Mouse (Mus musculus): Measurements from ENCODE around the gene Plxna4. TPM values are rescaled to one million over a fixed set of nuclear protein-coding genes. Genes with fewer than 3 reads are reported as not detected.

Plxna4 gene
- polyA plus RNA-seq, 1 experiment from 2014 or later = 2.5 TPM

DNA sequence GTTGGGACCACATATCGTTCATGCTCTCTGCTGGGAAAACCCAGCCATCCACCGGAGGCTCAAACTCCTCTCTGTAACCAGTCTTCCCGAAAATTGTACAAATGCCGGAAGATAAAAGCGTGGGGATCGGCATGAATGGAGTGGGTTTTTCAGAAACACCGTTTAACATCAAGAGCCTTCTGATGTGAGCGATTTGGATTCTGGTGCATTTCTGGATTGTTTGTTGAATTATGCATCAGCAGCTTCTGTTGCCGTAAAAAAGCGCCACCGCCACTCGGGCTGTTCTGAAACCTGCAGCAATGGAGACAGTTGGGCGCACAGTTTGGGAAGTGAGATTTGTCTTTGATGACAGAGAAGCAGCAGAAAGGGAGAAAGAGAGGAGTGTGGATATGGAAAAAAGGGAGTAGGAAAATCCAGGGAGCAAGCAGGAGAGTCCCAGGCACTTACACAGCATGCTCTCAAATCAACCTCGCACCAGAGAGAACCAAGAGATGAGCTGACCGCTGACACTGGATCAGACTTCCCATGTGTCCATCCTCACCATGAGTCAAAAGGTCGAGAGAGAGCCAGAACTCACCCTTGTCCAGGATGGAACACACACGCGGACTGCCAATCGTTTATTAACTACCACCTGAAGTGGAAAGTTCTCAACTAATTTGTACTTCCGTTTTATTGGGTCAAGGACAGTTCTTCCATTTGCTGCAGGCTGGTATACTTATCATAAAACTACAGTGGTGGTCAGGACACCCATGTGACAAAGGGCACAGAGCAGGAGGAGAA, 181.5 kb downstream of the Plxna4 start:
- Histone ChIP-seq H3K4me3 (ENCODE audit: low read depth, low read length) (no peak overlapping the region), H3K4me1 (ENCODE audit: insufficient read depth, low read depth, low read length) (no peaks in the 10 kb centered on the region), H3K27me3 (replicated peaks; ENCODE audit: insufficient read depth, low read length) (no peaks in the 10 kb centered on the region), H3K27ac (ENCODE audit: low read length) (no peak overlapping the region), H3K36me3 (ENCODE audit: insufficient read depth, low read length) (no peaks in the 10 kb centered on the region), H3K9ac (replicated peaks; ENCODE audit: low read depth) (no peak overlapping the region), H3K9me3 (ENCODE audit: low read length) (no peaks in the 10 kb centered on the region), H3K4me2 (replicated peaks; ENCODE audit: low read depth, low read length) (no peak overlapping the region)
- no peak for ATAC-seq
- TF ChIP-seq CTCF (IDR thresholded peaks at IDR 0.05) (no peak), EP300 (IDR thresholded peaks at IDR 0.05) (no peak)
- no peak for DNase-seq (ENCODE audit: low spot score)
- WGBS = 82% methylated on average over 20 of the region's 20 CpGs

DNA sequence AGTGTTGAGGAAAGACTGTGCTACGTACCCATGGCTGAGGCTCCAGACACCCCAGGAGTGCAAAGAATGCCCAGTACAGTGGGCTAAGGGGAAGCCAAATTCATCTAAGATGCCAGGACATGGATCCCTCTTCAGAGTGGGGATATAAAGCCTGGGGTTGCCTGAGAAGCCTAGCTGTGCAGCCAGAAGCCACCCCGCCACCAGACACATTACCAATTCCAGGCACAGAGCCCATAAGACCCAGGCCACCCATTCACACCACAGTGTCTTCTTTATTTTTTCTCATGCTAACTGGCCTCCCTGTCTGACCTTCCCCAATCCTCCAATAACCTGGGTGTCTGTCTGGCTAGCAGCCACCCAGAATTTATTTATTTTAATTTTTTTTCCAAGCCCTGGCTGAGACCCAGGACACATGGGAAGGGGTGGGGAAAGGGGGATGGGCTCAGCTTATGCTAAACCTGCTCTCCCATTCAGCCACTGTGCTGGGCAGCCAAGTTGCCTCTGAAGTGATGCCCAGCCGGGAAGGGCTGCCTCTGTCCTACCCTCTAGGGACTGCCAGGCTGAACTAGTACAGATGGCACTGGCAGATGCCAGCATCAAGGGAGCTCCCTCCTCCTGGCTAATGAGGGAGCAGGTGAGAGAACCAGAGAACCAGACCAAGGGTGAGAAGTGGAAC, 185.3 kb downstream of the Plxna4 start:
- TF ChIP-seq EP300 (IDR thresholded peaks at IDR 0.05) = no peak
- no peak for TF ChIP-seq CTCF (IDR thresholded peaks at IDR 0.05)
- Histone ChIP-seq H3K4me2 (replicated peaks; ENCODE audit: low read depth, low read length) (no peak overlapping the region), H3K27me3 (replicated peaks; ENCODE audit: insufficient read depth, low read length) (no peaks in the 10 kb centered on the region), H3K4me1 (ENCODE audit: insufficient read depth, low read depth, low read length) (peaks cover under 1% of the 10 kb centered on the region; the same call in 1 of the 2 replicates), H3K9ac (replicated peaks; ENCODE audit: low read depth) (no peak overlapping the region), H3K9me3 (ENCODE audit: low read length) (no peaks in the 10 kb centered on the region), H3K27ac (ENCODE audit: low read length) (no peak overlapping the region), H3K36me3 (ENCODE audit: insufficient read depth, low read length) (no peaks in the 10 kb centered on the region), H3K4me3 (ENCODE audit: low read depth, low read length) (no peak overlapping the region)
- 66% methylated on average over 3 of the region's 3 CpGs for WGBS
- DNase-seq (ENCODE audit: low spot score) (no peak), ATAC-seq (no peak)

DNA sequence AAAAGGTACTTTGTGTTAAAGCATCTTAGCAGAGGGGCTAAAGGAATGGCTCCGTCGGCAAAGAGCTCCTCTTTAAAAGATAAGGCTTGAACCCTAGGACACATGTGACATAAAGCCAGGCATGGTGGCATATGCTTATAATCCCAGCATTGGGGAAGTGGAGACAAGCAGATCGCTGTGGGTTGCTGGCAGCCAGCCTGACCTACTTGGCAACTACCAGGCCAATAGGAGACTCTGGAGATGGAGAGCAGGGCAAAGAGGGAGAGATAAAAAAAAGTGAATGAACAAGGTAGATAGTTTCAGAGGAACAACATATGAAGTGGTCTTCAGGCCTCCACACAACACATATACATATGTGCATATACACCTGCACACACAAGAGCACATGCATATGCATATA, 189.7 kb downstream of the Plxna4 start:
- Histone ChIP-seq H3K9ac (replicated peaks; ENCODE audit: low read depth) (no peak overlapping the region), H3K27me3 (replicated peaks; ENCODE audit: insufficient read depth, low read length) (no peaks in the 10 kb centered on the region), H3K36me3 (ENCODE audit: insufficient read depth, low read length) (no peaks in the 10 kb centered on the region), H3K27ac (ENCODE audit: low read length) (no peak overlapping the region), H3K4me2 (replicated peaks; ENCODE audit: low read depth, low read length) (no peak overlapping the region), H3K9me3 (ENCODE audit: low read length) (no peaks in the 10 kb centered on the region), H3K4me1 (ENCODE audit: insufficient read depth, low read depth, low read length) (peaks cover 11% of the 10 kb centered on the region; the same call in 1 of the 2 replicates), H3K4me3 (ENCODE audit: low read depth, low read length) (no peak overlapping the region)
- 79% methylated on average over 3 of the region's 3 CpGs for WGBS
- TF ChIP-seq CTCF (IDR thresholded peaks at IDR 0.05) (no peak), EP300 (IDR thresholded peaks at IDR 0.05) (no peak)
- DNase-seq (ENCODE audit: low spot score) = no peak
- no peak for ATAC-seq

DNA sequence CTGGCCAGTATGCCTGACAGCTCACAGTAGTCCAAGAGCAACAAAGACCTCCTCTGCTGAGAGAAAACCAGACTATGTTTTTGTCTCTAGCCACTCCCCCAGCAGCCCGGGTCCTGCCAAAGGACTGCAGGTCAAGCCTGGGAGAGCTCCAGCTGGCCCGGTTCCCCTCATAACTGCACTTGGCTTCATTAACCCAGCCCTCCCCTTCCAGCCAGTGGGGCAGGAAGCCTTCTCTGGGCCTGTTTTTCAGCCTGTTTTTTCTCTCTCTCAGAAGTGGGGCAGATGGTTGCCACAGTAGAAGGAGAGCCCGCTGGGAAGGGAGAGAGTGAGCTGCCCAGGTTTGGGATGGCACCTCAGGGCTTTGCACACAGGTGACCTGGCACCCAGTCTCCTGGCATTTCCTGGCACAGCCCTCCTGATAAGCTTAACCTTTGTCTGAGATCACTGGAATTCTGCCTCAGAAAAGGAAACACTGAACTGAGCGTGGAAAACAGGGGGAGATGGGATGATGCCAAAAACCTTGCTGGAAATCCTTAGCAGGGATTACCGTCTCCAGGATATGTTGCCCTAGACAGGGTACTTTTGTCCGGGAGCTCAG, 190.8 kb downstream of the Plxna4 start:
- Histone ChIP-seq H3K4me1 (ENCODE audit: insufficient read depth, low read depth, low read length) (peaks cover 11% of the 10 kb centered on the region; the same call in 1 of the 2 replicates), H3K27ac (ENCODE audit: low read length) (peak overlapping the region; percentile 39), H3K4me3 (ENCODE audit: low read depth, low read length) (no peak overlapping the region), H3K9me3 (ENCODE audit: low read length) (no peaks in the 10 kb centered on the region), H3K36me3 (ENCODE audit: insufficient read depth, low read length) (no peaks in the 10 kb centered on the region), H3K9ac (replicated peaks; ENCODE audit: low read depth) (no peak overlapping the region), H3K27me3 (replicated peaks; ENCODE audit: insufficient read depth, low read length) (no peaks in the 10 kb centered on the region), H3K4me2 (replicated peaks; ENCODE audit: low read depth, low read length) (no peak overlapping the region)
- no peak for TF ChIP-seq EP300 (IDR thresholded peaks at IDR 0.05)
- no peak for TF ChIP-seq CTCF (IDR thresholded peaks at IDR 0.05)
- peak; percentile 80 for ATAC-seq
- 19% methylated on average over 6 of the region's 6 CpGs for WGBS
- peak; percentile 71 for DNase-seq (ENCODE audit: low spot score)

DNA sequence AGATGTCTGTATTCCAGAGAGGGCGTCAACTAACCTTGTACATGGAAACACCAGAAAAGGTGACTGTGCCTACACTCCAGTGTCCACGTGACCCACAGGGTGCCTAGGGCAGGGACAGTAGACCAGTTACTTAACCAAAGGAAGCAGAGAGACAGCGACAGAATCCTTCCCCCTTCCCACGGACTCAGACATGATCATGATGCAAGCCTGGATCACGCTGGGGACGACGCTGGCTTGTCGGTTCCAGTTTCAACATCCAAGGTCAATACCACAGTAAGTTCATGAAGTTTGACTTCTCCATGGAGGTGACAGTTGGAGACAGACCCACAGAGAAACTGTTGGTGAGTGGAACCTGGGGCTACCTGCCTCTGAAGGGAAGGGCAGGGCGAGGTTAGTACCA, 192.6 kb downstream of the Plxna4 start:
- H3K9ac ChIP-seq (replicated peaks; ENCODE audit: low read depth) = no peak overlapping the region
- DNase-seq (ENCODE audit: low spot score) = no peak
- no peak overlapping the region for H3K27ac ChIP-seq (ENCODE audit: low read length)
- no peak overlapping the region for H3K4me2 ChIP-seq (replicated peaks; ENCODE audit: low read depth, low read length)
- H3K27me3 ChIP-seq (replicated peaks; ENCODE audit: insufficient read depth, low read length) = no peaks in the 10 kb centered on the region
- WGBS = 87% methylated on average over 9 of the region's 9 CpGs
- no peak overlapping the region for H3K4me3 ChIP-seq (ENCODE audit: low read depth, low read length)
- no peaks in the 10 kb centered on the region for H3K36me3 ChIP-seq (ENCODE audit: insufficient read depth, low read length)
- no peak for ATAC-seq
- TF ChIP-seq CTCF (IDR thresholded peaks at IDR 0.05) (no peak), EP300 (IDR thresholded peaks at IDR 0.05) (no peak)
- peaks cover 11% of the 10 kb centered on the region; the same call in 1 of the 2 replicates for H3K4me1 ChIP-seq (ENCODE audit: insufficient read depth, low read depth, low read length)
- H3K9me3 ChIP-seq (ENCODE audit: low read length) = no peaks in the 10 kb centered on the region

DNA sequence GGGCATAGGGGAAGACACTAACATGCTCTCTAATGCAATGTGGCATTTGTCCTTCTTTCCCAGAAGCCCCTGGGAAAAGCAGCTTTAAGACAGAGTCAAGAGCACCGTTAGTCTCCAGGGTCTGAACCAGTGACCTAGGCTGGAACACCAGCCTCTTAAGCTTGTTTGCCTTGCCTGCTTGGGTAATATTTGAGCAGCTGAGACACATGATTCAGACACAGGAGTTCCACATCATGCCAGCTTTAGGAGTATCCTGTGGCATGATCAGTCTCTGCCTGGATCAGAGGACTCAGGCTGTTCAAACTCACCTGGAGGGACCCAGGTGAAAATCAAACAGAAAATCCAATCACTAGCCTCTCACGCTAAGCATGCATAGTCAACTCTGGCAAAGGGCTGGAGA, 195.7 kb downstream of the Plxna4 start:
- Histone ChIP-seq H3K4me1 (ENCODE audit: insufficient read depth, low read depth, low read length) (peaks cover 6% of the 10 kb centered on the region; the same call in 1 of the 2 replicates), H3K4me3 (ENCODE audit: low read depth, low read length) (no peak overlapping the region), H3K9ac (replicated peaks; ENCODE audit: low read depth) (no peak overlapping the region), H3K27me3 (replicated peaks; ENCODE audit: insufficient read depth, low read length) (no peaks in the 10 kb centered on the region), H3K4me2 (replicated peaks; ENCODE audit: low read depth, low read length) (no peak overlapping the region), H3K36me3 (ENCODE audit: insufficient read depth, low read length) (no peaks in the 10 kb centered on the region), H3K27ac (ENCODE audit: low read length) (no peak overlapping the region), H3K9me3 (ENCODE audit: low read length) (no peaks in the 10 kb centered on the region)
- 55% methylated on average over 2 of the region's 2 CpGs for WGBS
- DNase-seq (ENCODE audit: low spot score) (peak; percentile 70), ATAC-seq (peak; percentile 80)
- TF ChIP-seq CTCF (IDR thresholded peaks at IDR 0.05) = no peak
- peak; percentile 49; the same call in 1 of the 2 replicates for TF ChIP-seq EP300 (IDR thresholded peaks at IDR 0.05)
